Mouse (Mus musculus): ENCODE measurements around the gene Lamc3.

- TF ChIP-seq POLR2A (IDR thresholded peaks at IDR 0.05; ENCODE audit: low read depth, low read length) (no peak), CTCF (IDR thresholded peaks at IDR 0.05; ENCODE audit: extremely low read depth, insufficient read length, insufficient replicate concordance, low read depth, low read length) (no peak)
Observed at GRCm38 (mm10) chr2:31850141-31850540, 37.0 kb upstream of the Lamc3 start.

Data from small intestine, adult 2 months (tissue).